Mouse (Mus musculus) CD8-positive naive resting alpha-beta T cell, adult 57 days (primary cell): ENCODE results near the gene Rgs12. TPM values are rescaled to one million over a fixed set of nuclear protein-coding genes. Genes with fewer than 3 reads are reported as not detected.

Experiments used
- total RNA-seq: library from RNA; stranded (reverse); gene quantifications from one replicate; pipeline ENCODE4 v1.2.4, GENCODE M21; 2023

Gene Rgs12
- 3.1 TPM for total RNA-seq

DNA sequence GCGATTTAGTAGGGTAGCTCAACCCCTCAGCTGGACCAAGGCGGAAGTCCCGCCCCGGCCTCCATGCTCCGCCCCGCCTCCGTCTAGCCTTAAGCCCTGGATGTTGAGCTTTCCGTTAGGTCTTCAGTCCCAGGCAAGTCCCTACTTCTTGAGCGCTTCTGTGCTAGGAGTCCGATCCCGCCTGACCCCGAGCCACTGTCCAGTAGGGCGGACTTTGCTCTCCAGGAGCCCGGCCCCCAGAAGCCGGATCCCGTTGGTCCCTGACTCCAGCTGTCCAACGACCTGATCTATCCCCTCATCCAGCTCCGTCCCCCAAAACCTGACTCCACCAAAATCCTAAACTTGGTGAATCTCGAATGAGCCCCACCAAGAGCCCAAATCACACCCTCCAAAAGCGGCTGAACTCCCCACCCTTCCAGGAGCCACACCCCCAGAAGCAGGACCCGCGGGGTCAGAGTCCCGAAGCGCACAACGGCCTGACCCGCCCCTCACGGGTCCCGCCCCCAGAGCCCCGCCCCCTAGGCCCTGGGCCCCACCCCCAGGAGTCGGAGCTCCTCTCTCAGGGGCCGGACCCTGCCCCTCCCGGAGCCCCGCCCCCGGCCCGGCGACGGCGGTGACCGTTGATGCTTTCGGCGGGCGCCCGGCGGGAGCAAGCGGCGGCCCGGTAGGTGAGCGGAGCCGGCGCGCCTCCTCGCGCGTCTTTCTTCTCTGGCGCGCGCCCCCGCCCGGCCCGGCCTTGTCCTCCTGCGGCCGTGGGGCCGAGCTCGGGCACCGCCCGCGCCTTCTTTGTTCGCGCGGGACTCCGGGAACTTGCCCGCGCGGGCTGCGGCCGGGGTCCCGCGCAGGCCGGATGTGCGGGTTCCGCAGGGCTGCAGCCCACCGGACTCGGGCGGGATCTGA is at the start of gene Rgs12:
Gene Rgs12, plus strand, starts transcription at position 585 of the 900 bp plus-strand sequence.

GRCm38 (mm10) chr5:34907910-34908725 is 41.1 kb upstream of the Rgs12 start, which contains the start of gene Msantd1:
Msantd1 (plus strand) TSS chr5:34908012.

GRCm38 (mm10) chr5:35041268-35041829 is 92.1 kb downstream of the Rgs12 start, which contains the start of gene Hgfac:
Hgfac (plus strand) TSS chr5:35041509.

GRCm38 (mm10) chr5:35056604-35057432 is 107.6 kb downstream of the Rgs12 start, which contains the start of gene Dok7:
Dok7 (plus strand) TSS chr5:35056766.

Other genes starting within 250 kb of the Rgs12 start
- 58.6 TPM for gene Htt, start 187.7 kb upstream of the Rgs12 start, total RNA-seq
- 2.6 TPM for gene Msantd1, start 41.4 kb upstream of the Rgs12 start, total RNA-seq
- not detected for gene Hgfac, start 92.1 kb downstream of the Rgs12 start, total RNA-seq
- gene Dok7, start 107.3 kb downstream of the Rgs12 start, total RNA-seq, result not detected
- 40.4 TPM for gene Lrpap1, start 156.3 kb downstream of the Rgs12 start, total RNA-seq